Mouse (Mus musculus) CH12.LX (cell line): ENCODE results near the gene Edem3.

Source experiments
- CTCF ChIP-seq, 2 experiments: IDR thresholded peaks in 1 of 2; conservative IDR thresholded peaks in 1 of 2; 2 replicates each; pipeline ENCODE4 v1.5.1; 2011 to 2012; ENCODE audit warnings: low read depth in 2 of 2, low read length in 2 of 2, improper control_type of control experiment in 1 of 2, inconsistent platforms in 1 of 2, mild to moderate bottlenecking in 1 of 2, moderate library complexity in 1 of 2
- EP300 ChIP-seq: IDR thresholded peaks from 2 replicates; pipeline ENCODE4 v1.6.1; 2011; ENCODE audit warnings: low read length, improper control_type of control experiment
- MAFK ChIP-seq: IDR thresholded peaks from 2 replicates; pipeline ENCODE4 v1.6.1; 2011; ENCODE audit warnings: low read length, improper control_type of control experiment; ENCODE audit not compliant: insufficient replicate concordance
- PAX5 ChIP-seq: IDR thresholded peaks from 2 replicates; pipeline ENCODE4 v1.6.1; 2012; ENCODE audit warnings: low read length, inconsistent platforms, mixed read lengths
- POLR2A ChIP-seq: IDR thresholded peaks from 2 replicates; pipeline ENCODE4 v1.6.1; 2011; ENCODE audit warnings: low read depth, mild to moderate bottlenecking, improper control_type of control experiment, low read length
- SMC3 ChIP-seq: IDR thresholded peaks from 2 replicates; pipeline ENCODE4 v1.6.1; 2011; ENCODE audit warnings: low read depth, low read length, improper control_type of control experiment
- TBP ChIP-seq: conservative IDR thresholded peaks from 2 replicates; pipeline ENCODE4 v1.6.1; 2011; ENCODE audit warnings: low read depth, low read length, improper control_type of control experiment
- UBTF ChIP-seq: IDR thresholded peaks from 2 replicates; pipeline ENCODE4 v1.6.1; 2012; ENCODE audit warnings: low read depth, mild to moderate bottlenecking, inconsistent platforms, low read length, improper control_type of control experiment, moderate library complexity
- USF1 ChIP-seq: IDR thresholded peaks from 2 replicates; pipeline ENCODE4 v1.6.1; 2014; ENCODE audit warnings: low read depth, mild to moderate bottlenecking, inconsistent platforms, low read length, improper control_type of control experiment
- USF2 ChIP-seq: conservative IDR thresholded peaks from 2 replicates; pipeline ENCODE4 v1.6.1; 2011; ENCODE audit warnings: low read depth, low read length, improper control_type of control experiment
- ZMIZ1 ChIP-seq: IDR thresholded peaks from 2 replicates; pipeline ENCODE4 v1.6.1; 2012; ENCODE audit warnings: low read depth, mild to moderate bottlenecking, inconsistent platforms, low read length, improper control_type of control experiment
- ZNF384 ChIP-seq: IDR thresholded peaks from 2 replicates; pipeline ENCODE4 v1.6.1; 2012; ENCODE audit warnings: low read depth, low read length, improper control_type of control experiment, inconsistent platforms

DNA sequence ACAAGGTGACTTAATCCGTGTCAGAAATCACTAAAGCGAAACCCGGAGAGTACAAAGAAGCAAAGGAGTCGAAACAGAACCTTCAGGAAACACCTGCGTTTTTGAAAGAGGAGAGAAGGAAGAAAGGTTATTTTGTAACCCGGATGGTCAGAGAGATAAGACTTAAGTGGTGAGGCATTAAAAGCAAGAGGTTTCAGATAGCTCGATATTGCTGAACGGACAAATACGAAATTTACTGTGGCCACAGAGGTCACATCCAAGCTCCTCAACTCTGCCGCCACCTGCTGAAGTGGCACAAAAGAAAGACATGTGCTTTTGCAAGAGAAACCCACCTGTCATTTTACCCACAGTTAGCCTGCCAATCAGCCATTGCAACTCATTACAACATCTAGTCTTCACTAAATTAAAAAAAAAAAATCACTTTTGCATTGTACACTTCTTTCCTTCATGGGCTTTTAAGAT, 1.1 kb upstream of the Edem3 start:
- TF ChIP-seq POLR2A (no peak), PAX5 (no peak), USF2 (no peak), EP300 (peak; percentile 52; the same call in 1 of the 2 replicates), CTCF (conservative IDR thresholded peaks at IDR 0.05 in 1 of 2, IDR thresholded peaks at IDR 0.05 in 1 of 2; ENCODE audit: low read depth in 2 of 2, low read length in 2 of 2) (peak in 1 of 2 experiments; percentile 43; a peak in 2 of 4 replicates), ZMIZ1 (no peak), TBP (no peak), USF1 (no peak), SMC3 (no peak; the same call in 1 of the 2 replicates), MAFK (peak; percentile 56; the same call in 1 of the 2 replicates), ZNF384 (0 out of 2 replicates have a peak, but pooled peaks have one; percentile 28), UBTF (no peak)
